Mouse (Mus musculus) embryonic fibroblast, embryonic 13.5 days (primary cell): Measurements from ENCODE around the gene Aim2.

Experiments used
- CTCF ChIP-seq: IDR thresholded peaks from 2 replicates; pipeline ENCODE4 v1.5.1; 2011; ENCODE audit warnings: mild to moderate bottlenecking, control low read depth, low read length, moderate library complexity, borderline replicate concordance; ENCODE audit not compliant: insufficient read depth
- POLR2A ChIP-seq: IDR thresholded peaks from 2 replicates; pipeline ENCODE4 v1.6.1; 2011; ENCODE audit warnings: low read depth, mild to moderate bottlenecking, control low read depth, low read length, moderate library complexity

DNA sequence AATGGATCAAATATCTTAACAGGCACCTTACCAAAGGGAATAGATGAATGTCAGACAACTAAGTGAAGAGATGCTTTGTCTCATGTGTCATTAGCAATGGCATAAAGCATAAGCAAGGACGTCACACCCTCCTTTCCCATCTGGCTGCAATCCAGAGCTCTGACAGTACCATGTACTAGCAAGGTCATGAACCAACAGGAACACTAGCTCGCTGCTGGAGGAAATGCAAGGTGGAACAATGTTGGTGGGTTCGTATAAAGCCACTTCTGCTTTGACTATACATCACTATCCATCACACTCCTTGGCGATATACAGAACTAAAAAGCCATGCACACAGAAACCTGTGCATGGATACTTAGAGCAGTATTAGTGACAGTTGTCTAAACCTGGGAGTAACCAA, 96.4 kb downstream of the Aim2 start:
- TF ChIP-seq POLR2A (no peak), CTCF (no peak)
